Mouse (Mus musculus): Measurements from ENCODE around the gene Fbxl7. TPM values are rescaled to one million over a fixed set of nuclear protein-coding genes. Genes with fewer than 3 reads are reported as not detected.

The Fbxl7 gene
- total RNA-seq (2018; cell fraction: chromatin; rRNA removed): 1 to 10 TPM in 1 of 26 experiments, under 1 TPM in 1, not detected in 24; 0.08 to 2.1 TPM
- not detected for total RNA-seq (2018; cell fraction: cytosol; rRNA removed)
- total RNA-seq (2018; cell fraction: nucleus; rRNA removed): under 1 TPM in 1 of 26 experiments, not detected in 25; 0.45 TPM
- polyA plus RNA-seq (2018): not detected in 3 replicates

DNA sequence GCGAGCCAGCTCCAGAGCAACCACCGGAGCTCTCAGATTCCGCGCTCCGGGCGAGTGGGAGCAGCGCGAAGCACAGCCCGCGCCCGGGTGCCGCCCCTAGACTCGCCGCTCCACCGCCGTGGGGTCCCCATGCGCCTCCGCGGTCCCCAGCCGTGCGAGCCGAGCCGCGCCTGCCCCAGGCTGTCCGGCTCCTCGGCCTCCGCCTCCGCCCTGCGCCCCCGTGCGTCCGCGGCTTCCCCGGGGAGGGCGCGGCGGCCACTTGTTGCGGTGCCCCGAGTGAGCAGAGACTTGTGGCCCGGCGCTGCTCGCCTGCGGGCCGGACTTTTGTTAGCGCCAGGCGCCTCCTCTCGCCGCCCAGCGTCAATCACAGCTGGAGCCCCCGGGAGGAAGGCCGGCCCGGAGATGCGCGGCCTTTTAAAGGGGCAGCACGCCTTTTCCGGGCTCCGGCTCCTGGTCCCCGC, at the start of gene Fbxl7:
Gene Fbxl7, minus strand, starts transcription at position 330 of the 461 bp plus-strand sequence.
- no peaks in the 10 kb centered on the region for H3K36me3 ChIP-seq (ENCODE audit: inconsistent target)
- no peaks in the 10 kb centered on the region for H3K79me2 ChIP-seq (ENCODE audit: inconsistent target)
- no peak within 1 kb of the TSS for H3K27ac ChIP-seq
- H3K4me3 ChIP-seq (ENCODE audit: inconsistent target): no peak within 1 kb of the TSS
- 3% methylated on average over 57 of the region's 58 CpGs for WGBS (ENCODE audit: missing documents)

- no peak overlapping the region for H3K4me3 ChIP-seq (ENCODE audit: inconsistent target)
- no peaks in the 10 kb centered on the region for H3K79me2 ChIP-seq (ENCODE audit: inconsistent target)
- H3K27ac ChIP-seq: no peak overlapping the region
- H3K36me3 ChIP-seq (ENCODE audit: inconsistent target): no peaks in the 10 kb centered on the region
- 89% methylated on average over 2 of the region's 2 CpGs for WGBS (ENCODE audit: missing documents)
Observed at GRCm38 (mm10) chr15:26922026-26922425, 26.6 kb upstream of the Fbxl7 start.

DNA sequence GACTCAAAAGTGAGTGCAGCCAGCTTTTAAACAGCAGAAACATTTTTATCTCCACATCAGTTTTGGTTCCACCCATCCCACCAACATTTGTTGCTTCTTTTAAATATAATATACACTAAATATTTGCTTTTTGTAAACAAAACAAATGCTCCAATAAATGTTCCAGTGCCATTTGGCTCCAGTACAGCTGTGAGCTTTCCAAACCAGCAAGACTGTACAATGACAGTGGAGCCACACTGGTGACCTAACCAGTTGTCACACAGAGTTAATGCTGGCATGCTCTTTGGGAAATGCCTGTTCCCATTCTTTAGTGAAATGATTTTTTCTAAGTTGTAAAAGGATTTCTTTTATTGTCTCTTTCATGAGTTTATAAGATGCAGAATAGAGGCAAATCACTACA, 18.0 kb upstream of the Fbxl7 start:
- Histone ChIP-seq H3K36me3 (ENCODE audit: inconsistent target) (no peaks in the 10 kb centered on the region), H3K27ac (no peak overlapping the region), H3K79me2 (ENCODE audit: inconsistent target) (no peaks in the 10 kb centered on the region), H3K4me3 (ENCODE audit: inconsistent target) (no peak overlapping the region)

DNA sequence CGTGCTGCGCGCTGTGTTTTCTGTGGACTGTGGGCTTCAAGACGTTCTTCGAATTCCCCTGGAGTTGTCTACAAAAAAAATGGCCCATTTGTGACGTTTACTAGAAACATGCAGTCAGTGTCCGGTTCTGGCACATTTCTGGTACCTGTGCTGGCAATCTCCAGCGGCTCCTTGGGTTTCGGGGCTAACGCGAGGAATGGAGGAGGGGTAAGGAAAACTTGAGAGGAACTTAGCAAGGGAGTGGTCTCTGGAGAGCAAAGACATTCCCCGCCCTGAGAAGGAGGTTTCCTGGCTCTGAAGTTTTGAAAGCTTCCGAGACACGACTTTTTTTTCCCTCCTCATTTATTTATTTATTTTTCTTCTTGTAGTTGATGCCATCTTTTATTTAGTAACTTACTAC, 381 bp upstream of the Fbxl7 start:
- no peak overlapping the region for H3K27ac ChIP-seq
- H3K79me2 ChIP-seq (ENCODE audit: inconsistent target): no peaks in the 10 kb centered on the region
- WGBS (ENCODE audit: missing documents): 1% methylated on average over 14 of the region's 14 CpGs
- no peak overlapping the region for H3K4me3 ChIP-seq (ENCODE audit: inconsistent target)
- no peaks in the 10 kb centered on the region for H3K36me3 ChIP-seq (ENCODE audit: inconsistent target)

DNA sequence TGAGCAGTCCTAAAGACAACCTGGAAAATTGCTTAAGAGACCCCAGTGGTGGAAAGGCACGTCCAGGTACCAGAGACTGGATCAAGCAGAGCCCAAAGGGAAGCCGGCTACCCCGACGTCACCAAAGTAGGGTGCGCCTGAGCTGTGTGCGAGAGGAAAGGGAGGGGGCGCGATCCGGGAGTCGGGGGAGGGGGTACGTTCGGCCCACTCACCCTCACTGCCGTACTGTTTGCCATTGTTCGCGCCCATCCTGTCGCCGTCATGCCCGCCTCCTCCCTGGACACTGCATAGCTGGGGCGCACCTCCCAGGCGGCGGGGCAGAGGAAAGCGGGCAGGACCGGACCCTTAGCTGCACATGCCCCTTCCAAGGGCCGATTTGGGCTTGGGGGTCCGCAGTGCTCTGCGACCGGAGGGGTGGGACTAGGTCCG, 565 bp downstream of the Fbxl7 start:
- Histone ChIP-seq H3K79me2 (ENCODE audit: inconsistent target) (no peaks in the 10 kb centered on the region), H3K36me3 (ENCODE audit: inconsistent target) (no peaks in the 10 kb centered on the region), H3K27ac (no peak overlapping the region), H3K4me3 (ENCODE audit: inconsistent target) (no peak overlapping the region)
- WGBS (ENCODE audit: missing documents): 3% methylated on average over 28 of the region's 28 CpGs

- 20% methylated on average over 12 of the region's 12 CpGs for WGBS (ENCODE audit: missing documents)
- no peaks in the 10 kb centered on the region for H3K79me2 ChIP-seq (ENCODE audit: inconsistent target)
- no peak overlapping the region for H3K27ac ChIP-seq
- H3K4me3 ChIP-seq (ENCODE audit: inconsistent target): no peak overlapping the region
- no peaks in the 10 kb centered on the region for H3K36me3 ChIP-seq (ENCODE audit: inconsistent target)
Observed at GRCm38 (mm10) chr15:26894031-26894655, 1.2 kb downstream of the Fbxl7 start.

DNA sequence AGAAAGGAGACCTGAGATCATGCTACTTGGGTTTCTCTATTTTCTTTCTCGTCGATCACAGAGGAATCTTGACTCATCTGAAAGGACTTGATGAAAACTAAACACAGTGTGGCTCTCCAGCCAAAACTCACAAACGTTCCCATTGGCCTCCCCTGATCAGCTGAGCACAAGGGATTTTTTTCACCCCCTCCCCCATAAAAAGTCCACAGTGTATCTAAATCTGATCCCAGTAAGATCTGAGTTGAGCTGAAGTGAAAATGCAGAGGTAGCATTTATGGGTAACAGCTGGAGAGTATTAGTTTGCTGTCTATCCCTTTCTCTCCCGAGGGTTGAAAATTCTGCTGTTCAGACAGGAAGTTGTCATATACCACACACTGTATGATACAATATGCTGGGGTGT, 2.2 kb downstream of the Fbxl7 start:
- Histone ChIP-seq H3K4me3 (ENCODE audit: inconsistent target) (no peak overlapping the region), H3K79me2 (ENCODE audit: inconsistent target) (no peaks in the 10 kb centered on the region), H3K36me3 (ENCODE audit: inconsistent target) (no peaks in the 10 kb centered on the region), H3K27ac (no peak overlapping the region)
- 65% methylated on average over 4 of the region's 4 CpGs for WGBS (ENCODE audit: missing documents)

GRCm38 (mm10) chr15:26889971-26890370, 5.4 kb downstream of the Fbxl7 start:
- no peak overlapping the region for H3K27ac ChIP-seq
- 84% methylated on average over 5 of the region's 5 CpGs for WGBS (ENCODE audit: missing documents)
- no peaks in the 10 kb centered on the region for H3K36me3 ChIP-seq (ENCODE audit: inconsistent target)
- H3K4me3 ChIP-seq (ENCODE audit: inconsistent target): no peak overlapping the region
- no peaks in the 10 kb centered on the region for H3K79me2 ChIP-seq (ENCODE audit: inconsistent target)

DNA sequence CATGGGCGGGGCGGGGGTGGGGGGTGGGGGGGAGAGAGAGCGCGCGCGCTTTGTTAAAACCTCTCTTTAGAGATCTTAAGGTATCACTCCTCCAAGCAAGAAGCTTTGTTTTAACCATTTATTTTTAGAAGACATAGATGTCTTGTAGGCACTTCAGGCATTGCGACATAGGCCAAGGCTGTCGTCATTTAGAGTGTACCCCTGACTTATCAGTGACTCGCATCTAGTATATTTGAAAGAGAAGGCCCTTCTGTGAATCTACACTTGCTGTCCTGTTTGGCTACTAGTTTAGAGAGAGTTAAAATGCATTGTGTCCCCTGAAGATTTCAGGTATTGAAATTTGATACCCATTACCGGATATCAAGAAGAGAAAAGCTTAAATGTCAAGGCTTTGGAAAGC, 7.2 kb downstream of the Fbxl7 start:
- Histone ChIP-seq H3K36me3 (ENCODE audit: inconsistent target) (no peaks in the 10 kb centered on the region), H3K79me2 (ENCODE audit: inconsistent target) (no peaks in the 10 kb centered on the region), H3K27ac (no peak overlapping the region), H3K4me3 (ENCODE audit: inconsistent target) (no peak overlapping the region)
- WGBS (ENCODE audit: missing documents): 76% methylated on average over 10 of the region's 10 CpGs

DNA sequence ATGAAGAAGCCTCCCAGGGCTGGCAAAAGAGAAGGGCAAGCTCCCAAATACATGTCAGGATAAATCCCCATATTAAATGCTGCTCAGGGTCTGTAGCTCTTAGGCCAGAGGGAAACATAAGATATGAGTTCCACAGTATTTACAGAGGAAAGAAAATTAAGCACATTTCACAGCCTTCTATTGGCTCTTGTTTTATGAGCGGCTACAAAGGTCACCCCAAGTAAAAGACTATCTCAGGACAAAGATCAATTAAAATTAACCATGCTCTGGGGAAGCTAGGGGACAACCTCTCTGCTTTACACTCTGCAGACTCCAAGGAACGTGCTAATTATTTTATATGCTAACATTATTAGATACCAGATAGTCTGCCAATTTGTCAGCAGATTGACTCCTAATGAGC, 9.4 kb downstream of the Fbxl7 start:
- Histone ChIP-seq H3K27ac (no peak overlapping the region), H3K79me2 (ENCODE audit: inconsistent target) (no peaks in the 10 kb centered on the region), H3K36me3 (ENCODE audit: inconsistent target) (no peaks in the 10 kb centered on the region), H3K4me3 (ENCODE audit: inconsistent target) (no peak overlapping the region)
- WGBS (ENCODE audit: missing documents): 95% methylated on average over 2 of the region's 2 CpGs

- Histone ChIP-seq H3K27ac (no peak overlapping the region), H3K36me3 (ENCODE audit: inconsistent target) (no peaks in the 10 kb centered on the region), H3K79me2 (ENCODE audit: inconsistent target) (no peaks in the 10 kb centered on the region), H3K4me3 (ENCODE audit: inconsistent target) (no peak overlapping the region)
- WGBS (ENCODE audit: missing documents): 89% methylated on average over 8 of the region's 8 CpGs
Observed at GRCm38 (mm10) chr15:26880212-26880956, 15.0 kb downstream of the Fbxl7 start.

GRCm38 (mm10) chr15:26875687-26876086, 19.7 kb downstream of the Fbxl7 start:
- Histone ChIP-seq H3K4me3 (ENCODE audit: inconsistent target) (no peak overlapping the region), H3K27ac (no peak overlapping the region), H3K36me3 (ENCODE audit: inconsistent target) (no peaks in the 10 kb centered on the region), H3K79me2 (ENCODE audit: inconsistent target) (no peaks in the 10 kb centered on the region)
- WGBS (ENCODE audit: missing documents): 33% methylated on average over 4 of the region's 4 CpGs

GRCm38 (mm10) chr15:26872234-26872633, 23.1 kb downstream of the Fbxl7 start:
- Histone ChIP-seq H3K4me3 (ENCODE audit: inconsistent target) (no peak overlapping the region), H3K36me3 (ENCODE audit: inconsistent target) (no peaks in the 10 kb centered on the region), H3K79me2 (ENCODE audit: inconsistent target) (no peaks in the 10 kb centered on the region), H3K27ac (no peak overlapping the region)
- 100% methylated on average over 1 of the region's 1 CpGs for WGBS (ENCODE audit: missing documents)

DNA sequence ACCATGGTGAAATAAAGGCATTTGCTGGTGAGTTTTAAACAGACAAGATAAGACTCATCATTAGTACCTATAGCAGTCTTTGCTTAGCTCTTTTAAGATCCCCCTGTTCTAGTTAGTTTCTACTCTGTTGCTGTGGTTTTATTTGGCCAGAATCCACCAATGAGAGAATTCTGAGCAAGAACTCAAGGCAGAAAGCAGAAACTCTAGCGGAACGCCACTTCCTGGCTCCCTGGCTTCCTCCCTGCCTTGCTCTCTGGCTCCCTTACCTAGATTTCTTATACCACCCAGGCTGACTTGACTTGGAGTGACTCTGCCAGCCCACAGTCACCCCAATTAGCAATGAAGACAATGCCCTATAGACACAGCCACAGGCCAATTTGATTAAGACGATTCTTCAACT, 26.2 kb downstream of the Fbxl7 start:
- no peaks in the 10 kb centered on the region for H3K79me2 ChIP-seq (ENCODE audit: inconsistent target)
- no peaks in the 10 kb centered on the region for H3K36me3 ChIP-seq (ENCODE audit: inconsistent target)
- H3K4me3 ChIP-seq (ENCODE audit: inconsistent target): no peak overlapping the region
- no peak overlapping the region for H3K27ac ChIP-seq
- WGBS (ENCODE audit: missing documents): 21% methylated on average over 3 of the region's 3 CpGs

- 87% methylated on average over 5 of the region's 5 CpGs for WGBS (ENCODE audit: missing documents)
- Histone ChIP-seq H3K36me3 (ENCODE audit: inconsistent target) (no peaks in the 10 kb centered on the region), H3K79me2 (ENCODE audit: inconsistent target) (no peaks in the 10 kb centered on the region), H3K4me3 (ENCODE audit: inconsistent target) (no peak overlapping the region), H3K27ac (no peak overlapping the region)
Observed at GRCm38 (mm10) chr15:26867521-26867920, 27.9 kb downstream of the Fbxl7 start.

Measured in macrophage (primary cell).